Mouse (Mus musculus): ENCODE measurements around the gene Olfml1. TPM values are rescaled to one million over a fixed set of nuclear protein-coding genes. Genes with fewer than 3 reads are reported as not detected.

The Olfml1 gene
- polyA plus RNA-seq, 1 experiment from 2014 or later = 16.7 TPM

- 41% methylated on average over 3 of the region's 3 CpGs for WGBS
These were observed 57.2 kb downstream of the Olfml1 start for GRCm38 (mm10) chr7:107624432-107624831.

GRCm38 (mm10) chr7:107625061-107625460, 57.8 kb downstream of the Olfml1 start, which contains the start of gene 5330417H12Rik:
Gene 5330417H12Rik, minus strand, starts transcription at chr7:107625161.
- H3K9ac ChIP-seq = no peak within 1 kb of the TSS
- no peaks in the 10 kb centered on the region for H3K36me3 ChIP-seq
- H3K4me3 ChIP-seq = no peak within 1 kb of the TSS
- no peaks in the 10 kb centered on the region for H3K27me3 ChIP-seq
- no peaks in the 10 kb centered on the region for H3K9me3 ChIP-seq
- no peak for ATAC-seq (ENCODE audit: borderline replicate concordance, extremely low read depth, low FRiP score, low TSS enrichment)
- no peak within 1 kb of the TSS for H3K27ac ChIP-seq
- WGBS = 68% methylated on average over 2 of the region's 2 CpGs
- no peaks in the 10 kb centered on the region for H3K4me1 ChIP-seq
- H3K4me2 ChIP-seq = no peak within 1 kb of the TSS

More at GRCm38 (mm10) chr7:107624432-107624831, 57.2 kb downstream of the Olfml1 start:
- H3K4me2 ChIP-seq = no peak overlapping the region
- no peaks in the 10 kb centered on the region for H3K9me3 ChIP-seq
- H3K27me3 ChIP-seq = no peaks in the 10 kb centered on the region
- no peak overlapping the region for H3K27ac ChIP-seq
- no peaks in the 10 kb centered on the region for H3K4me1 ChIP-seq
- no peak overlapping the region for H3K4me3 ChIP-seq
- H3K36me3 ChIP-seq = no peaks in the 10 kb centered on the region
- no peak for ATAC-seq (ENCODE audit: borderline replicate concordance, extremely low read depth, low FRiP score, low TSS enrichment)
- H3K9ac ChIP-seq = no peak overlapping the region

- H3K27me3 ChIP-seq = no peaks in the 10 kb centered on the region
- no peaks in the 10 kb centered on the region for H3K4me1 ChIP-seq
- H3K27ac ChIP-seq = no peak overlapping the region
- ATAC-seq (ENCODE audit: borderline replicate concordance, extremely low read depth, low FRiP score, low TSS enrichment) = no peak
- WGBS = 45% methylated on average over 6 of the region's 6 CpGs
- no peak overlapping the region for H3K9ac ChIP-seq
- H3K9me3 ChIP-seq = no peaks in the 10 kb centered on the region
- no peaks in the 10 kb centered on the region for H3K36me3 ChIP-seq
- H3K4me3 ChIP-seq = no peak overlapping the region
- H3K4me2 ChIP-seq = no peak overlapping the region
These were observed 58.5 kb downstream of the Olfml1 start for GRCm38 (mm10) chr7:107625781-107626180.

GRCm38 (mm10) chr7:107628383-107628782, 61.1 kb downstream of the Olfml1 start:
- Histone ChIP-seq H3K27me3 (no peaks in the 10 kb centered on the region), H3K9me3 (no peaks in the 10 kb centered on the region), H3K4me2 (no peak overlapping the region), H3K36me3 (no peaks in the 10 kb centered on the region), H3K4me1 (no peaks in the 10 kb centered on the region), H3K4me3 (no peak overlapping the region), H3K9ac (no peak overlapping the region), H3K27ac (no peak overlapping the region)
- no peak for ATAC-seq (ENCODE audit: borderline replicate concordance, extremely low read depth, low FRiP score, low TSS enrichment)

- WGBS = 84% methylated on average over 4 of the region's 4 CpGs
- no peak for ATAC-seq (ENCODE audit: borderline replicate concordance, extremely low read depth, low FRiP score, low TSS enrichment)
- no peak overlapping the region for H3K9ac ChIP-seq
- H3K36me3 ChIP-seq = no peaks in the 10 kb centered on the region
- H3K27ac ChIP-seq = no peak overlapping the region
- no peak overlapping the region for H3K4me2 ChIP-seq
- no peaks in the 10 kb centered on the region for H3K4me1 ChIP-seq
- no peaks in the 10 kb centered on the region for H3K9me3 ChIP-seq
- no peak overlapping the region for H3K4me3 ChIP-seq
- H3K27me3 ChIP-seq = no peaks in the 10 kb centered on the region
These were observed 66.0 kb downstream of the Olfml1 start for GRCm38 (mm10) chr7:107633201-107633600.

GRCm38 (mm10) chr7:107637398-107637797, 70.2 kb downstream of the Olfml1 start:
- H3K4me3 ChIP-seq = no peak overlapping the region
- H3K27me3 ChIP-seq = no peaks in the 10 kb centered on the region
- no peak overlapping the region for H3K9ac ChIP-seq
- H3K27ac ChIP-seq = no peak overlapping the region
- H3K9me3 ChIP-seq = no peaks in the 10 kb centered on the region
- H3K4me1 ChIP-seq = no peaks in the 10 kb centered on the region
- no peak for ATAC-seq (ENCODE audit: borderline replicate concordance, extremely low read depth, low FRiP score, low TSS enrichment)
- WGBS = 85% methylated on average over 7 of the region's 7 CpGs
- H3K4me2 ChIP-seq = no peak overlapping the region
- no peaks in the 10 kb centered on the region for H3K36me3 ChIP-seq

GRCm38 (mm10) chr7:107638026-107638425, 70.8 kb downstream of the Olfml1 start:
- Histone ChIP-seq H3K27me3 (no peaks in the 10 kb centered on the region), H3K27ac (no peak overlapping the region), H3K36me3 (no peaks in the 10 kb centered on the region), H3K9me3 (no peaks in the 10 kb centered on the region), H3K4me1 (no peaks in the 10 kb centered on the region), H3K9ac (no peak overlapping the region), H3K4me2 (no peak overlapping the region), H3K4me3 (no peak overlapping the region)
- ATAC-seq (ENCODE audit: borderline replicate concordance, extremely low read depth, low FRiP score, low TSS enrichment) = no peak
- WGBS = 80% methylated on average over 5 of the region's 5 CpGs

Other genes with a start within 250 kb of the Olfml1 start
- gene Syt9, start 196.7 kb upstream of the Olfml1 start, polyA plus RNA-seq (2015; fragmentation: Nextera tagmentation; extraction: Ambion mirVana) = 1.5 and 2.2 TPM in 2 replicates
- 6.7 and 7.9 TPM in 2 replicates for gene Ppfibp2, start 27.8 kb downstream of the Olfml1 start, polyA plus RNA-seq (2015; fragmentation: Nextera tagmentation; extraction: Ambion mirVana)
- not detected in 2 replicates for gene 5330417H12Rik, start 57.7 kb downstream of the Olfml1 start, polyA plus RNA-seq (2015; fragmentation: Nextera tagmentation; extraction: Ambion mirVana)
- gene Cyb5r2, start 190.6 kb downstream of the Olfml1 start, polyA plus RNA-seq (2015; fragmentation: Nextera tagmentation; extraction: Ambion mirVana) = 0.20 and 0.21 TPM in 2 replicates
- gene Ovch2, start 233.8 kb downstream of the Olfml1 start, polyA plus RNA-seq (2015; fragmentation: Nextera tagmentation; extraction: Ambion mirVana) = not detected in 2 replicates
- gene Olfr467, start 244.8 kb downstream of the Olfml1 start, polyA plus RNA-seq (2015; fragmentation: Nextera tagmentation; extraction: Ambion mirVana) = not detected in 2 replicates

All from lung, embryonic 15.5 days (tissue).